Mouse (Mus musculus) liver, embryonic 11.5 days (tissue): ENCODE results near the gene Bbs4. TPM values are rescaled to one million over a fixed set of nuclear protein-coding genes. Genes with fewer than 3 reads are reported as not detected.

Experiments used
- ATAC-seq: fragments of 200-750 bp; cut with Nextera tagmentation; replicated peaks from 2 replicates; pipeline ENCODE4 v1.8.0; 2017; ENCODE audit warnings: moderate number of reproducible peaks, mild to moderate bottlenecking, moderate TSS enrichment, moderate library complexity; ENCODE audit not compliant: low FRiP score
- DNase-seq: peaks from one replicate; pipeline ENCODE4 v3.0.0-alpha.2; 2017; ENCODE audit warnings: low spot score
- H3K27ac ChIP-seq: fragments of 300-500 bp; sonication (generic); 2 replicates; pipeline ENCODE4 v1.5.1; 2014; ENCODE audit warnings: mild to moderate bottlenecking, low read depth, low read length, control low read depth
- H3K27me3 ChIP-seq: fragments of 300-500 bp; sonication (generic); replicated peaks from 2 replicates; pipeline ENCODE4 v1.6.1; 2014; ENCODE audit warnings: low read length, mixed read lengths; ENCODE audit not compliant: control insufficient read depth, insufficient read depth
- H3K36me3 ChIP-seq: fragments of 300-500 bp; sonication (generic); 2 replicates; pipeline ENCODE4 v1.6.1; 2014; ENCODE audit warnings: mild to moderate bottlenecking, low read length, moderate library complexity, mixed read lengths; ENCODE audit not compliant: control insufficient read depth, insufficient read depth
- H3K4me1 ChIP-seq: fragments of 300-500 bp; sonication (generic); replicated peaks from 2 replicates; pipeline ENCODE4 v1.6.1; 2014; ENCODE audit warnings: low read length, mixed read lengths; ENCODE audit not compliant: control insufficient read depth, insufficient read depth
- H3K4me2 ChIP-seq: fragments of 300-500 bp; sonication (generic); 2 replicates; pipeline ENCODE4 v1.6.1; 2014; ENCODE audit warnings: mild to moderate bottlenecking, control low read depth, moderate library complexity
- H3K4me3 ChIP-seq: fragments of 300-500 bp; sonication (generic); 2 replicates; pipeline ENCODE4 v1.5.1; 2014; ENCODE audit warnings: low read depth, low read length, control low read depth
- H3K9ac ChIP-seq: fragments of 300-500 bp; sonication (generic); 2 replicates; pipeline ENCODE4 v1.6.1; 2014; ENCODE audit warnings: low read depth, low read length, control low read depth
- H3K9me3 ChIP-seq: fragments of 300-500 bp; sonication (generic); 2 replicates; pipeline ENCODE4 v1.6.1; 2016; ENCODE audit warnings: low read length, inconsistent platforms, mixed read lengths; ENCODE audit not compliant: control insufficient read depth
- WGBS: fragments of 180-500 bp; shearing (Covaris S2); extraction: QIAGEN DNeasy Blood & Tissue Kit; methylation state at CpG from one replicate; pipeline ENCODE4 v1.1.7; 2014; 5-methylcytosine and 5-hydroxymethylcytosine counted together
- polyA plus RNA-seq: library from polyadenylated mRNA; unstranded; fragments of >200 nt; fragmentation: Nextera tagmentation; extraction: Ambion mirVana; gene quantifications from 2 replicates; pipeline ENCODE4 v1.2.1, GENCODE M21; 2014

Bbs4 gene
- polyA plus RNA-seq, 1 experiment from 2014 or later, result 6.3 TPM

DNA sequence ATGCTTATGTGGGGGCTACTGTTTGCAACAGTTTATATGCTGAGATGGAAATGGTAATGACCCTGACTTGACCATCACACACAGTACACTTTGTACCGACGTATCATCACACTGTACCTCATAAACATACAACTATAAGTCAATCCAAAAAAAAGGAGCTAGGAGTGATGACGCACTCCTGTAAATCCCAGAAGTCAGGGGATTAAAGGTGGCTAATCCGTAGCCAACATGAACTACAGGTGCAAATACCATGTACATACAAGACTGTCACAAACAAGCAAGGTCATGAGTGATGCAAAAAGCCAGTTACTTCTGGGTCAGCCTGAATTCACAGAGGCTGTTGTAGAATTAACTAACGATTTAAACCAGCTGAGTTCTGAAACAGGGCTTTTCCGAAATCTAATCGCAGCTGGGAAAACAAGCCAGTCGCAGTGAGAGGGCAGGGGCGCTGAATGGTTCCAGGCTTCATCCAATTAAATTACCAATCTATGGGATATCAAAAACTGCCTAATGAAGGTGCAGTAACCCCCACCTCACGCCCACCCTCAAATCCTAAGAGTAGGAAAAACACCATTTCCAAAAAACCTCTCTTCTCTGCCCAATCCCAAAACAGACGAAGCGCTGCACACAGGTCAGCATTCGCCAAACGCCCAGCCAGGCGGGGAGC, 589 bp downstream of the Bbs4 start:
- no peak for DNase-seq
- Histone ChIP-seq H3K9ac (peak overlapping the region; percentile 70), H3K4me3 (peak overlapping the region; percentile 69), H3K4me2 (peak overlapping the region; percentile 75), H3K4me1 (peaks cover 4% of the 10 kb centered on the region; the same call in 1 of the 2 replicates), H3K27ac (peak overlapping the region; percentile 65; the same call in 1 of the 2 replicates), H3K9me3 (no peaks in the 10 kb centered on the region), H3K27me3 (no peaks in the 10 kb centered on the region), H3K36me3 (no peaks in the 10 kb centered on the region)
- ATAC-seq, result peak; percentile 18; the same call in 1 of the 2 replicates
- 15% methylated on average over 15 of the region's 15 CpGs for WGBS

DNA sequence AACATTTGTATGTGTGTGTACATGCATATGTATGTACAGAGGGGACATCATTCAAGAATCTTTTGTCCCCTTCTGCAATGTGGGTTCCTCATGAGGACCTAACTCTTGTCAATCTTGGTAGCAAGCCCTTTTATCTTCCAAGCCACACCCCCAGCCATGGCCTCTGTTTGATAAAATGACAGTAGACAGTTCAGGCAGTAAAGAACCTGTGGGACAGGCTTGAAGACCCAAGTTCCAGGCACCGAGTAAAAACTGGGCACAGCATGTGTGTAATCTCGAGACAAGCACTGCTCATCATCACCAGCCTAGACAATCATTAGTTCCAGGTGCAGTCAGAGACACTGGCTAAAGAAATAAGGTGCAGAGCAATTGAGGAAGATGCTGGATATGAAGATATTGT, 7.1 kb downstream of the Bbs4 start:
- no peak for DNase-seq
- H3K9me3 ChIP-seq, result no peaks in the 10 kb centered on the region
- no peak overlapping the region for H3K4me3 ChIP-seq
- no peak overlapping the region for H3K4me2 ChIP-seq
- no peak overlapping the region for H3K9ac ChIP-seq
- 29% methylated on average over 2 of the region's 2 CpGs for WGBS
- 0 out of 2 replicates have a peak, but pooled peaks cover 4% of the 10 kb centered on the region for H3K4me1 ChIP-seq
- ATAC-seq, result no peak
- H3K36me3 ChIP-seq, result no peaks in the 10 kb centered on the region
- H3K27me3 ChIP-seq, result no peaks in the 10 kb centered on the region
- no peak overlapping the region for H3K27ac ChIP-seq

DNA sequence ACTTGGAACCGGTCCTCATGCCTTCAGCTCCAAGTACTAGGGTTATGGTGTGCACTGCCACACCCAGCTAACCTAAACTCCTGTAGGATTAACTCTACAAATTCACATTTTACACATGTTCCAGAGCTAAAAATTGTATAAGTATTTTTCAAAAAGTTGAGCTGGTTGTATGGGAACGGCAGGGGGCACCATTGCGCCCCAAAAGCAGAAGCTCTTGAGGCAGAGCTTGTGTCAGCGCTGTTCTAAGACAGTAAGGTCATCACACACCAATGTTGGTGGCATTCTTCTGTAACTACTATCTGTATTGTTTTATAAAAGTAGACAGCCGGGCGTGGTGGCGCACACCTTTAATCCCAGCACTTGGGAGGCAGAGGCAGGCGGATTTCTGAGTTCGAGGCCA, 13.3 kb downstream of the Bbs4 start:
- Histone ChIP-seq H3K4me2 (no peak overlapping the region), H3K4me1 (peaks cover 6% of the 10 kb centered on the region), H3K4me3 (no peak overlapping the region), H3K9me3 (no peaks in the 10 kb centered on the region), H3K36me3 (no peaks in the 10 kb centered on the region), H3K27ac (no peak overlapping the region), H3K27me3 (no peaks in the 10 kb centered on the region), H3K9ac (no peak overlapping the region)
- ATAC-seq (no peak), DNase-seq (no peak)
- WGBS, result 69% methylated on average over 8 of the region's 9 CpGs

DNA sequence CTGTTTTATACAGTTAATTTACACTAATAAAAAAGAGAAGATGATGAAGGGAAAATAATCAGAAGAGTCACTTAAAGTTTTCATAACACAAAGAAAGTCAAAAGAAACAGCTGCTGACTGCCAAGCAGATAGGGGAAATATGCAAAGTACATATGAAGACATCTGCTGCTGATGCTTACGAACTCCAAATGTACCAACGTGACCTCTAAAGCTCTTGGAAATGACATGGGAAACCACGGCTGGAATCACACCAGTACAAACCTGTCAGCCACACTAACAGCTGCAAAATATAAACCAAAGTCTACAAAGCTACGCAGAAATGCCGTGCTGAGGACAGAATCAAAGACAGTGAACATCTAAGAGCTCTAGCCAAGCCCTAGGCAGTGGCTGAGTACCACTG, 14.2 kb downstream of the Bbs4 start:
- Histone ChIP-seq H3K27ac (no peak overlapping the region), H3K4me1 (peaks cover 6% of the 10 kb centered on the region), H3K27me3 (no peaks in the 10 kb centered on the region), H3K9ac (no peak overlapping the region), H3K36me3 (no peaks in the 10 kb centered on the region), H3K4me2 (no peak overlapping the region), H3K4me3 (no peak overlapping the region), H3K9me3 (no peaks in the 10 kb centered on the region)
- no peak for DNase-seq
- 91% methylated on average over 5 of the region's 5 CpGs for WGBS
- ATAC-seq, result no peak

DNA sequence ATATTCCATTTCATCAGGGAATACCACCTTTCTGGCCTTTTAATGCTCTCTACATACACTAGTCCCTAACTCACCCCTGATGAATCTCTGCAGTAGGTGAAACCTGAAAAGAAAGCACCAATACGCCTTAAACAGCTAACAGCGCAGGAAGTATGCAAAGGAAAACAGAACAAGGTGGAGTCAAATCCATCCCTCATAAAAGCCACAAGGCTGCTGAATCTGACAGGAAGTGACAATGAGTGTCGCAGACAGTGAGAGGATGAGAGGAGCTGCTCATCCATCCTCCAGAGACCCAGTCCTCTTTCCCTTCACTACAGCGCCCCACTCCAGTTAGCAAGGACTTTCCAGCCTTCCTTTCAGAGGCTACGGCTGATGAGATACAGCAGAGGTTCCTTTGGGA, 14.9 kb downstream of the Bbs4 start:
- WGBS, result 82% methylated on average over 5 of the region's 5 CpGs
- Histone ChIP-seq H3K4me2 (no peak overlapping the region), H3K36me3 (no peaks in the 10 kb centered on the region; the same call in 1 of the 2 replicates), H3K27ac (no peak overlapping the region), H3K9me3 (no peaks in the 10 kb centered on the region), H3K4me1 (peaks cover 6% of the 10 kb centered on the region), H3K9ac (no peak overlapping the region), H3K27me3 (no peaks in the 10 kb centered on the region), H3K4me3 (no peak overlapping the region)
- ATAC-seq, result no peak
- no peak for DNase-seq

DNA sequence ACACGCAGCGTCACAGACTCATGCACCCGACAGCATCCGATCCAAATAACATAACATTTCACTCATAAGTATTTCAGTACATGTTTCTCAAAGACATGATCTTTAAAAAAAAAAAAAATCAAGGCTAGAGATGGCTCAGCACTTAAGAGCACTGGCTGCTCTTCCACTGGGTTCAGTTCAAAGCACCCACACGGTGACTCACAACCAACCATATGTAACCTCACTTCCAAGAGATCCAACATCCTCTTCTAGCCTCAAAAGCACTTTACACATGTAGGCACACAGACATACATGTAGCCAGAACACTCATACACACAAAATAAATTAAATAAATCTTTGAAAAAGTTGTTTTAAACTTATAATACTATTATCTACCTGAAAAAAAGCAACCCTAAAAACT, 15.4 kb downstream of the Bbs4 start:
- Histone ChIP-seq H3K9me3 (no peaks in the 10 kb centered on the region), H3K27me3 (no peaks in the 10 kb centered on the region), H3K36me3 (no peaks in the 10 kb centered on the region; the same call in 1 of the 2 replicates), H3K27ac (no peak overlapping the region), H3K4me3 (no peak overlapping the region), H3K9ac (no peak overlapping the region), H3K4me2 (no peak overlapping the region), H3K4me1 (peaks cover 6% of the 10 kb centered on the region)
- ATAC-seq (no peak), DNase-seq (no peak)
- WGBS, result 89% methylated on average over 5 of the region's 5 CpGs

DNA sequence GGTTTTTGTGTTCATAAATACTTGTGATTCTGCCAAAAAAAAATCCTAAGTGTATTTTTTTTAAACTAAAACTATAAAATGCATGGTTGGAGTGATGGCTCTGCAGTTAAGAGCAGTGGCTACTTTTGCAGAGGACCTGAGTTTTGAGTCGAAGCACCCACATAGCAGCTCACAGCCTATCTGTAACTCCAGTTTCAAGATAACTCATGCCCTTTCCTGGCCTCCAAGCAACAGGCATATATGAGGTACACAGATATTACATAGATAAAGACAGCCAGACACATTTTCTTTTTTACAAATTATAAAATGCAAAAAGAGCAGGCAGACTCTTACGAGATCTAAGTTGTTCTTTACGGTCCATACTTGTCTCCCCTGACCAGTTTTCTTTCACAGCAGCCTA, 16.8 kb downstream of the Bbs4 start:
- Histone ChIP-seq H3K4me1 (peaks cover 6% of the 10 kb centered on the region), H3K9ac (no peak overlapping the region; the same call in 1 of the 2 replicates), H3K27ac (no peak overlapping the region), H3K4me2 (no peak overlapping the region), H3K4me3 (no peak overlapping the region), H3K36me3 (no peaks in the 10 kb centered on the region; the same call in 1 of the 2 replicates), H3K27me3 (no peaks in the 10 kb centered on the region), H3K9me3 (no peaks in the 10 kb centered on the region)
- DNase-seq (no peak), ATAC-seq (peak; percentile 69; the same call in 1 of the 2 replicates)
- WGBS, result 79% methylated on average over 3 of the region's 3 CpGs

DNA sequence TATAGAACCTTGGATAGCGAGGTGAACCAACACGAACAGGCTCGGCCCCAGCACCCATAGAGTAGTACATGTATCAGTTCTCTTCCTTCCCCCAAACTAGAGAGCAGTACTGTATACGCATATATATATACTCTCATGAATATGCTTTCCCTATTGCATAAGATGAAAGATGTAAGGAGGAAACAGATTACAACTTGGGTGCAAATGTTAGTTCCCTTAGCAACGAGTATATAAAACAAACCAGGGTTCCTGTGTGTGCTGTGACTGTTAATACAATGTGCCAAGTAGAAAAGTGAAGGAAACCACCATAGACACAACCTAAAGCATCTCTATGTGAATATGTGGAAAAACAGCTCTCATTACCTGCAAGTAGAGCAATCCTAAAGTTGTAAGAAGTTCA, 23.3 kb downstream of the Bbs4 start:
- 92% methylated on average over 5 of the region's 5 CpGs for WGBS

DNA sequence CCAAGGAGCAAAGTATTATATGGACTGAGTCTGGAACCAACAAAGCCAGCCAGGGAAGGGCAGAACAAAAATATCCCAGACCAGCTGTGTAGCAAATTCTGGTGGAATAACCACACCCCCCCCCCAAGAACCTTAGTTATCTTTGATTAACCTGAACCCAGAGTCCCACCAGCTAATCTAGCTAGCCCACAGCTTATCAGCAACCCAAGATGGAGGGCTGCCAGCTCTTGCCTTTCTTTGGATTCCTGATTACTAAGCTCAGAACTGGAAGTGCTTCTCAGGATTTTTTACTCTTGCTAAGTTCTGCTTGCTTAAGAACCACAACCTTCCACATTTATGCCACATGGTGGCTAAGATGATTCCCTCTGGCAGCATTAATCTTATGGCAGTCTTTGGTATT, 29.0 kb downstream of the Bbs4 start:
- no peak for DNase-seq
- H3K27me3 ChIP-seq, result no peaks in the 10 kb centered on the region
- H3K9ac ChIP-seq, result no peak overlapping the region
- H3K9me3 ChIP-seq, result no peaks in the 10 kb centered on the region
- no peak overlapping the region for H3K4me3 ChIP-seq
- no peak overlapping the region for H3K4me2 ChIP-seq
- H3K36me3 ChIP-seq, result peaks cover 2% of the 10 kb centered on the region; the same call in 1 of the 2 replicates
- peaks cover 10% of the 10 kb centered on the region for H3K4me1 ChIP-seq
- ATAC-seq, result peak; percentile 85
- no peak overlapping the region for H3K27ac ChIP-seq

More for the DNA sequence above, 23.3 kb downstream of the Bbs4 start:
- Histone ChIP-seq H3K9ac (no peak overlapping the region), H3K4me3 (no peak overlapping the region), H3K27me3 (no peaks in the 10 kb centered on the region), H3K36me3 (peaks cover 2% of the 10 kb centered on the region; the same call in 1 of the 2 replicates), H3K4me2 (no peak overlapping the region), H3K9me3 (no peaks in the 10 kb centered on the region), H3K4me1 (no peaks in the 10 kb centered on the region), H3K27ac (no peak overlapping the region)
- no peak for ATAC-seq
- DNase-seq, result no peak
